Mouse (Mus musculus): ENCODE measurements around the gene Aldh1l1.
"Not testable (repeated sequence)": the region's sequence is repeated elsewhere in the genome, so short reads cannot be mapped to it uniquely, and the experiment has no call there.

Aldh1l1 gene

GRCm38 (mm10) chr6:90624733-90625132 is 138.5 kb downstream of the Aldh1l1 start:
- no peak for DNase-seq

- no peak for DNase-seq
Measured at GRCm38 (mm10) chr6:90625207-90625994, 139.2 kb downstream of the Aldh1l1 start.

GRCm38 (mm10) chr6:90627556-90627955 is 141.3 kb downstream of the Aldh1l1 start:
- no peak for DNase-seq

GRCm38 (mm10) chr6:90629506-90629905 is 143.3 kb downstream of the Aldh1l1 start:
- no peak for DNase-seq

- no peak for DNase-seq
Measured at GRCm38 (mm10) chr6:90630427-90630826, 144.2 kb downstream of the Aldh1l1 start.

GRCm38 (mm10) chr6:90632526-90632925 is 146.3 kb downstream of the Aldh1l1 start:
- DNase-seq, result not testable (repeated sequence)

GRCm38 (mm10) chr6:90635081-90635480 is 148.9 kb downstream of the Aldh1l1 start:
- no peak for DNase-seq

GRCm38 (mm10) chr6:90635611-90636010 is 149.4 kb downstream of the Aldh1l1 start:
- no peak for DNase-seq

- no peak for DNase-seq
Measured at GRCm38 (mm10) chr6:90643057-90643456, 156.8 kb downstream of the Aldh1l1 start.

- DNase-seq, result peak; percentile 12
Measured at GRCm38 (mm10) chr6:90644965-90645364, 158.7 kb downstream of the Aldh1l1 start.

GRCm38 (mm10) chr6:90648391-90648790 is 162.2 kb downstream of the Aldh1l1 start:
- DNase-seq, result no peak

GRCm38 (mm10) chr6:90649279-90649678 is 163.1 kb downstream of the Aldh1l1 start:
- no peak for DNase-seq

All from retina, postnatal 1 day (tissue).